Mouse (Mus musculus) midbrain, postnatal 0 days (tissue): ENCODE data around the gene Ankrd52. TPM values are rescaled to one million over a fixed set of nuclear protein-coding genes. Genes with fewer than 3 reads are reported as not detected.

Experiments used
- ATAC-seq: fragments of 200-750 bp; cut with Nextera tagmentation; 2 replicates; pipeline ENCODE4 v1.8.0; 2017; ENCODE audit warnings: moderate number of reproducible peaks, mild to moderate bottlenecking, moderate TSS enrichment, moderate library complexity; ENCODE audit not compliant: low FRiP score
- DNase-seq: peaks from one replicate; pipeline ENCODE4 v3.0.0-alpha.2; 2015; ENCODE audit warnings: low spot score
- H3K27ac ChIP-seq: fragments of 300-500 bp; sonication (generic); 2 replicates; pipeline ENCODE4 v1.5.1; 2014; ENCODE audit warnings: low read depth, mild to moderate bottlenecking, low read length, mixed read lengths
- H3K27me3 ChIP-seq: fragments of 300-500 bp; sonication (generic); 2 replicates; pipeline ENCODE4 v1.6.1; 2014; ENCODE audit warnings: low read length, control low read depth, mixed read lengths; ENCODE audit not compliant: insufficient read depth
- H3K36me3 ChIP-seq: fragments of 300-500 bp; sonication (generic); 2 replicates; pipeline ENCODE4 v1.6.1; 2014; ENCODE audit warnings: low read length, control low read depth, mixed read lengths; ENCODE audit not compliant: insufficient read depth
- H3K4me1 ChIP-seq: fragments of 300-500 bp; sonication (generic); 2 replicates; pipeline ENCODE4 v1.6.1; 2014; ENCODE audit warnings: mild to moderate bottlenecking, control low read depth, antibody characterized with exemption, low read length, mixed read lengths; ENCODE audit not compliant: insufficient read depth
- H3K4me2 ChIP-seq: fragments of 300-500 bp; sonication (generic); 2 replicates; pipeline ENCODE4 v1.6.1; 2014; ENCODE audit warnings: low read depth, mild to moderate bottlenecking, low read length, mixed read lengths; ENCODE audit not compliant: poor library complexity, severe bottlenecking
- H3K4me3 ChIP-seq: fragments of 300-500 bp; sonication (generic); 2 replicates; pipeline ENCODE4 v1.5.1; 2014; ENCODE audit warnings: low read depth, mild to moderate bottlenecking, low read length, moderate library complexity
- H3K9ac ChIP-seq: fragments of 300-500 bp; sonication (generic); replicated peaks from 2 replicates; pipeline ENCODE4 v1.6.1; 2014; ENCODE audit warnings: mild to moderate bottlenecking, low read length, moderate library complexity, mixed read lengths; ENCODE audit not compliant: poor library complexity, severe bottlenecking
- H3K9me3 ChIP-seq: fragments of 300-500 bp; sonication (generic); 2 replicates; pipeline ENCODE4 v1.6.1; 2016; ENCODE audit warnings: low read length, control low read depth
- CTCF ChIP-seq: IDR thresholded peaks from 2 replicates; pipeline ENCODE4 v1.5.1; 2016; ENCODE audit warnings: antibody characterized with exemption, mild to moderate bottlenecking
- WGBS: fragments of 180-500 bp; shearing (Covaris S2); extraction: QIAGEN DNeasy Blood & Tissue Kit; methylation state at CpG from one replicate; pipeline ENCODE4 v1.1.7; 2014; 5-methylcytosine and 5-hydroxymethylcytosine counted together
- polyA plus RNA-seq: library from polyadenylated mRNA; unstranded; fragments of >200 nt; fragmentation: Nextera tagmentation; extraction: Ambion mirVana; gene quantifications from 2 replicates; pipeline ENCODE4 v1.2.1, GENCODE M21; 2015
- total RNA-seq: library from RNA; depleted of rRNA; stranded (reverse); fragments of >200 nt; gene quantifications from 2 replicates; pipeline ENCODE4 v1.2.3, GENCODE M21; 2014

Ankrd52 gene
- total and polyA plus RNA-seq, 2 experiments from 2014 or later, result 9.9 to 43.6 TPM

DNA sequence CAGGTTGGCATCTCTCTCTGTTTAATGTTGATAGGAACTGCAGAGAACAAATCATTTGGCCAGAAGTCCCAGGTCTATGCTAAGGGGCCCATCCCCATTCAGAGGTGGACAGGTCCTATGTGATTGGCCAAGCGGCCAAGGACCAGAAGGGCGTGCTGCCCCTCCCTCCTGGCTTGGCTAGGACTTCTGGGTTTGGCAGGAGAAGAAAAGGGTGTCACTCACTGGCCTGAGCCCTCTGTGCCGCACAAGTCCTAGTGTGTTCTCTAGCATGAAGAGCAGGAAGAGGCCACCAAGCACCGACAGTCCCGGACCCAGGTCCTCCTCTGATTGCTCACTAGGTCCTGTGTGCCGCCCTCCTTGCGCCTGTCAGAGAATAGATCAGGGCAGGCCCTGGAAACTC lies 20.6 kb downstream of the Ankrd52 start:
- H3K27ac ChIP-seq, result no peak overlapping the region
- no peaks in the 10 kb centered on the region for H3K27me3 ChIP-seq
- no peak overlapping the region for H3K4me2 ChIP-seq
- no peaks in the 10 kb centered on the region for H3K9me3 ChIP-seq
- DNase-seq (peak; percentile 34), ATAC-seq (peak; percentile 21)
- no peaks in the 10 kb centered on the region for H3K4me1 ChIP-seq
- no peak overlapping the region for H3K4me3 ChIP-seq
- WGBS, result 46% methylated on average over 7 of the region's 7 CpGs
- peaks cover 22% of the 10 kb centered on the region for H3K36me3 ChIP-seq
- 0 out of 2 replicates have a peak overlapping the region, but pooled peaks have one; percentile 19 for H3K9ac ChIP-seq
- no peak for TF ChIP-seq CTCF

DNA sequence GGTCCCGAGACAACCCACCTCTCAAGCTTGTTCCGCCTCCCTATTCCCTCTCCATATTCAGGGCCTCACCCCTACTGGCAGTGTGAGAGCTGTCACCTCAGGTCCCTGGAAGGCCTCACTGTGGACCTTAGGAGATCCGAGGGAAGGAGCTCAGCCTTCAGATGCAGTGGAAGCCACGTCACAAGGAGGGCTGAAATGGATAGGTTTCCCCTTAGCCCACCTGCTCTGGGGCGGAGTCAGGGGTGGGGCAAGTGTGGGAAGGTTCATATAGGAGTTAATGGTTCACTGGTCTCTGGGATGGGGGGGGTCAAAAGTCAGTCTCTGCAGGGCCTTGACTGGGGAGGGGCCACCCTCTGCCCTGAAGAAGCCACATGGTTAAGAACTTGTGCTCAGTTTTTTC lies 23.4 kb downstream of the Ankrd52 start:
- WGBS, result 31% methylated on average over 5 of the region's 5 CpGs
- H3K4me3 ChIP-seq, result no peak overlapping the region
- no peak for ATAC-seq
- H3K4me1 ChIP-seq, result no peaks in the 10 kb centered on the region
- no peak for TF ChIP-seq CTCF
- DNase-seq, result no peak
- H3K9me3 ChIP-seq, result no peaks in the 10 kb centered on the region
- no peak overlapping the region for H3K4me2 ChIP-seq
- peaks cover 6% of the 10 kb centered on the region; the same call in 1 of the 2 replicates for H3K36me3 ChIP-seq
- no peak overlapping the region for H3K9ac ChIP-seq
- no peak overlapping the region for H3K27ac ChIP-seq
- H3K27me3 ChIP-seq, result no peaks in the 10 kb centered on the region

DNA sequence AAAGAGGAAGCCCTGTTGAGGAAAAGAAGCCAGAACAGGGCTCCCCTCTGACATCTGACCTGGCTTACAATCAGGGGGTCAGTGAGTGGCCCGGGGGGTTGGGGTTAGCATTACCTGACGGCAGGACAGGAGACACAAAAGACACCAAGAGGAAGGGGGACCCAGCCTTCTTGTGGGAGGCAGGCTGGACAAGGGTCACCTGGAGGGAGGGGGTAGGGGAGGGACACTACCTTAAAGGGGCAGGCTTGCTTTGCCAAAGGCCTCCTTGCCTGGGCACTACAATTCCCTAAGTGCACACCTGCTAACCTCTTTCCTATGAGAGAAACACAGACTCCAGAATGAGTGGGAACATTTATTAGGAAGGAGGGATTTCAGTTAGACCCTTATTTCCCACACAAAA lies 24.1 kb downstream of the Ankrd52 start, which contains the start of gene Slc39a5:
Gene Slc39a5, minus strand, starts transcription at position 174 of the 400 bp plus-strand sequence.
- no peak within 1 kb of the TSS for H3K27ac ChIP-seq
- ATAC-seq (no peak), DNase-seq (no peak)
- no peak within 1 kb of the TSS for H3K4me3 ChIP-seq
- no peak for TF ChIP-seq CTCF
- H3K27me3 ChIP-seq, result no peaks in the 10 kb centered on the region
- no peaks in the 10 kb centered on the region for H3K4me1 ChIP-seq
- H3K36me3 ChIP-seq, result peaks cover 3% of the 10 kb centered on the region; the same call in 1 of the 2 replicates
- WGBS, result 23% methylated on average over 2 of the region's 2 CpGs
- no peak within 1 kb of the TSS for H3K9ac ChIP-seq
- H3K4me2 ChIP-seq, result no peak within 1 kb of the TSS
- H3K9me3 ChIP-seq, result no peaks in the 10 kb centered on the region

DNA sequence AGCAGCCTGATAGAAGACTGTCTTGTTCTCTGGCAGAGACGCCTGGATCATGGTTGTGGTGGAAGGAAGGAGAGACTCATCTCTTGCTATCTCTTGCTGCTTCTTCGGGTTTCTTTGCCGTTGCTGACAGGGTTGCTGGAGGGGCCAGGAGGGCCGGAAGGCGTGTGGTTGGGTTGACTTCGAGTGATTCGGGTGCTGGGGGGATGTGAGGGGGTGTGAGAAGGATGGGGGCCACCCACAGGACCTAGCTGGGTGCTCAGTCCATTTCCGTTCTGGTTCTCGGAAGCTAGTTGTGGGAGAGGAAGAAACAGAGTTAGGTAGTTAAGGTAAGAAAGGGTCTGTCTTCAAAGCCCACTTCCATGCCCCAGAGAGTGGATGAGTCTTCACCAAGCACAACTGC lies 24.7 kb downstream of the Ankrd52 start:
- no peak for ATAC-seq

DNA sequence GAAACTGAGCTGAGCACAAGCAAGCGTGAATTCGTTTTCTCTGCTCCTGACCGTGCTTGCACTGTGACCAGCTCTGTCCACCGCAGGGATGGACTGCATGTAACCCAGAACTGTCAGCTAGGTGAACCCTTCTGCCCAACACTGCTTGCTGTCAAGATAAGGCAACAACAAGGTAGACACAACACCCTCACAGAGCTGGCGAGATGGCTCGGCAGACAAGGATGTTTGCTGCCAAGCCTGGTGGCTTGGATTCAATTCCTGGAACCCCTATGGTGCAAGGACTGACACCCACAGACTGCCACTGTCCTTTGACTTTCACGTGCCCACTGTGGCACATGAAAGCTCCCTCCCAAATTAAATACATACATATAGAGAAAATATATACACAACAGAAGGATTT lies 27.0 kb downstream of the Ankrd52 start:
- H3K36me3 ChIP-seq, result peaks cover 7% of the 10 kb centered on the region; the same call in 1 of the 2 replicates
- H3K27ac ChIP-seq, result no peak overlapping the region
- H3K27me3 ChIP-seq, result no peaks in the 10 kb centered on the region
- H3K9ac ChIP-seq, result no peak overlapping the region
- H3K4me3 ChIP-seq, result no peak overlapping the region
- 87% methylated on average over 7 of the region's 7 CpGs for WGBS
- no peak for TF ChIP-seq CTCF
- H3K9me3 ChIP-seq, result no peaks in the 10 kb centered on the region
- ATAC-seq, result no peak
- DNase-seq, result no peak
- no peak overlapping the region for H3K4me2 ChIP-seq
- H3K4me1 ChIP-seq, result peaks cover 8% of the 10 kb centered on the region; the same call in 1 of the 2 replicates

More for the DNA sequence above, 24.7 kb downstream of the Ankrd52 start:
- Histone ChIP-seq H3K4me2 (no peak overlapping the region), H3K9ac (no peak overlapping the region), H3K27me3 (no peaks in the 10 kb centered on the region), H3K27ac (no peak overlapping the region), H3K9me3 (no peaks in the 10 kb centered on the region), H3K4me1 (no peaks in the 10 kb centered on the region), H3K36me3 (peaks cover 4% of the 10 kb centered on the region; the same call in 1 of the 2 replicates), H3K4me3 (no peak overlapping the region)
- TF ChIP-seq CTCF, result no peak
- 77% methylated on average over 9 of the region's 9 CpGs for WGBS
- DNase-seq, result no peak

DNA sequence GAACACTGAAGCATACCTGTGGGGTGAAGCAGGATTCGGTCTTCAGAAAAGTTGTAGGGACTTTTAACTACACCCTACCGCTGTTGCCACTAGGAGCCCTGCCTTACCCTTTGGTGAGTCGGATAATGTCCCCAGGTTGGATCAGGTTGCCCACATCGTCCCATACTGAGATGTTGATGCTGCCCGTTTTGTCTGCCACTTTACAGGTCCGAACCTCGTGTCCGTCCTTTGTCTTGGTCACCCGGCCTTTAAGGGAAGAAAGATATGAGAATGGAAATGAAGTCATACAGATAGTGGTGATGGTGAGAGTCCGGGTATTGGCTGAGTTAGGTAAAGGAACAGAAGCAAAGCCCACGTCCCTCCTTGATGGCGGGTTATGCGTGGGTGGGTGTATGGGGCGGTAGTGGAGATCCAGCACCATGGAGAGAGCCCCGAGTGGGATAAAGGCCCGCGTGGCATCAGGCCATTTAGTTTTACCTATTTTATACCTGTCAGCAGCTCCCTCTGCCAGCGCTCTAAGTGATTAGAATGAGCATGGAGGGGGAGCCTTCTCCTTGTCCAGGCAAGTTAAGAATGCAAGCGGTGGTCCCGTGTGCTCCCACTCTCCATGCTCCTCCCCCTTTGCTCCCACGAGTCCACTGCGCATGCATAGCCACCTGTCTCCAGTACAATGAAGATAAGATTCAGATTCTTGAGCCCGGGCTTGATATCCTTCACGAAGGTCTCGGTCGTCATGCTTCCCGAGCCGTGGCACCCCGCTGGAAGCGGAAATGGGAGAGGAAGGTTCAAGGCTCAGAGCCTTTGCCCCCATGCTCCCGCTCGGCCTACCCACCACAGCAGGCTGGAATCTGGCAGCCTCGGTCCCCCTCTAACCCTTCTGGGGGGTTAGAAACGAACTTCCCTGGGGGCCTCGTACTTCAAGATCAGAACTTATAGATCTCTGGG lies 31.9 kb downstream of the Ankrd52 start:
- 16% methylated on average over 35 of the region's 35 CpGs for WGBS
- DNase-seq, result peak; percentile 69
- TF ChIP-seq CTCF, result peak; percentile 18; the same call in 1 of the 2 replicates

More for the DNA sequence above, 31.9 kb downstream of the Ankrd52 start:
- Histone ChIP-seq H3K4me2 (peak overlapping the region; percentile 66), H3K9ac (peak overlapping the region; percentile 73), H3K36me3 (peaks cover 7% of the 10 kb centered on the region; the same call in 1 of the 2 replicates), H3K4me1 (peaks cover 20% of the 10 kb centered on the region), H3K9me3 (no peaks in the 10 kb centered on the region), H3K27ac (peak overlapping the region; percentile 85), H3K27me3 (no peaks in the 10 kb centered on the region), H3K4me3 (peak overlapping the region; percentile 57)
- ATAC-seq, result peak; percentile 27; the same call in 1 of the 2 replicates
